Mouse (Mus musculus) subcutaneous adipose tissue, adult 2 months (tissue): ENCODE data around the gene Gm9857. TPM values are rescaled to one million over a fixed set of nuclear protein-coding genes. Genes with fewer than 3 reads are reported as not detected.

Experiments
- polyA plus RNA-seq: library from polyadenylated mRNA; depleted of rRNA; stranded (reverse); fragments of >200 nt; gene quantifications from 2 replicates; pipeline ENCODE4 v1.2.3, GENCODE M21; 2012; ENCODE audit warnings: low replicate concordance; rRNA removed

Gm9857 gene
- polyA plus RNA-seq, result 0.90 TPM in 1 of 2 replicates, not detected in the other

DNA sequence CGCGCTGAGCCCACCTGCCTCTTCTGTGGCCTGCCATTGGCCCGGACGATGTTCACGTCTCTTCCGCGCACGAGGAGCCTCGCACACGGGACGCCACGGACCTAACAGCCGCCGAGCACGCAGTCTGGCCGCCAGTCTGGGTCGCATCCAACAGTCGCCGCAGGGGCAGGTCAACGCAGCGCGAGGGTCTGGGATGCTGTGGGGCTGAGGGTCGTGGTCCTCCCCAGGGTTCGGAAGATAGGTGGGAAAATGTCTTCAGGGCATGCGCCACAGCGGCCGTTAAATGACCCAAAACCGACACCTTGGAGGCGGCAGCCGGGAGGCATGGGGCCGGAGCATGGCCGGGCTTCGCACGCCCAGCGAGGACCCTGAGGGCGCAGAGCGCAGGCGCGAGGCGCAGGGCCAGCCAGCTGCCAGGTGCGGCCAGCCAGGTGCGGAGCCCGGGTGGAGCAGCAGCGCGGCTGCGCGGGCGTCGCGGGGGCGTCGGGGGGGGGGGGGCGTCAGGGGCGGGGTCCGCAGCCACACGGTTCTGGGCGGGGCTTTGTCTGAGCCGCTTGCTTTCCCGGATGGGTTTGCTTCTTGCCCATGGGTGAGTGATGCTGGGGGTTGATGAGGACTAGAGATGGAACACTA is at the start of gene Gm9857:
Gm9857 (minus strand) TSS at position 445 of the 633 bp plus-strand sequence.

GRCm38 (mm10) chr3:108939573-108939972 is 672 bp downstream of the Gm9857 start, which contains the start of gene Henmt1:
TSS of gene Henmt1 (plus strand) at chr3:108939873.

DNA sequence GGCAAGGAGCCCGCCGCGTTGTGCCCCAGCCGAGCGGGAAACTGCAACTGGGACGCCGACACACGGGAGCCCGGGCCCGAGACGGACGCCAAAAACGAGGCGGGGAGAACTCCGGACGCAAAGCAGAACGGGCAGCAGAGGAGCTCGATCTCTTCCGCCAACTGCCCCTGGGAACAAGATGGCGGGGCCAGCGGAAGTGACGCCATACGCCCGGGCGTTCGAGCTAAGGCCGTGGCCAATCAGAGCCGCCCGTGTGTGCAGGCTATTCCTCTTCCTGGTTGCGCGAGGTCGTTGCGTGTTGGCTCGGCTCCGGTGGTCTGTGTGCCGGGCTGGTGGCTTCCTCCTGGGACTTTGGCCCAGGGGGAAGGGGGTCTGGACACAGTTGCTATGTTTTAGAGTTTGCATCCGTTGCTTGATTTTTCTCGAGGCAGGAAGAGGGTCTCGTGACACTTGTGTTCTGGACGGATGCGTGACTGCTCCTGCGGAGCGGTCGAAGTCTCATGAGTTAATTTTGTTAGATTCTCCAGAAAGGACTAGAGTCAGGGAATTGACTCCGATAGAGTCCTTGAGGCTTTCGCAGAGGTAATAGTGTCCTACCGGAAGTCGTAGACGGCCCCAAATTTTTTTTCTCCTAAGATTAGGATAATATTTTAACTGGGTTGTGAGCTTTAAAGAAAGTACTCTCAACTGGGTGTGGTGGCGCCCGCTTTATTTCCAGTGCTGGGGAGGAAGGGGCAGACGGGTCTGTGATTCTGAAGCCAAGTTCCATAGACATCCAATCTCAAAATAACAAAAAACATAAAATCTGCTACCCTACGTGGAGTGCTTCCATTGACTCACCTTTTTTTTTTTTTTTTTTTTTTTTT is 28.5 kb downstream of the Gm9857 start, which contains the start of gene Prpf38b:
Prpf38b (minus strand) TSS at position 180 of the 866 bp plus-strand sequence.

Other genes with a start within 250 kb of the Gm9857 start
- 1.9 and 18.5 TPM in 2 replicates for gene Gpsm2, start 218.1 kb downstream of the Gm9857 start, polyA plus RNA-seq
- 0.09 and 0.42 TPM in 2 replicates for gene Aknad1, start 200.8 kb downstream of the Gm9857 start, polyA plus RNA-seq
- 15.4 and 16.0 TPM in 2 replicates for gene Stxbp3, start 99.9 kb downstream of the Gm9857 start, polyA plus RNA-seq
- gene Fndc7, start 50.4 kb downstream of the Gm9857 start, polyA plus RNA-seq, result 0.43 and 0.93 TPM in 2 replicates
- gene Prpf38b, start 28.7 kb downstream of the Gm9857 start, polyA plus RNA-seq, result 31.7 and 57.2 TPM in 2 replicates
- 0.08 TPM in 1 of 2 replicates, not detected in the other for gene Henmt1, start 572 bp downstream of the Gm9857 start, polyA plus RNA-seq
- 25.2 and 41.0 TPM in 2 replicates for gene Fam102b, start 87.2 kb upstream of the Gm9857 start, polyA plus RNA-seq
- not detected in 2 replicates for gene Slc25a54, start 140.0 kb upstream of the Gm9857 start, polyA plus RNA-seq
- 6.9 and 14.9 TPM in 2 replicates for gene Slc25a24, start 182.7 kb upstream of the Gm9857 start, polyA plus RNA-seq